Mouse (Mus musculus): Measurements from ENCODE around the gene Adar.

DNA sequence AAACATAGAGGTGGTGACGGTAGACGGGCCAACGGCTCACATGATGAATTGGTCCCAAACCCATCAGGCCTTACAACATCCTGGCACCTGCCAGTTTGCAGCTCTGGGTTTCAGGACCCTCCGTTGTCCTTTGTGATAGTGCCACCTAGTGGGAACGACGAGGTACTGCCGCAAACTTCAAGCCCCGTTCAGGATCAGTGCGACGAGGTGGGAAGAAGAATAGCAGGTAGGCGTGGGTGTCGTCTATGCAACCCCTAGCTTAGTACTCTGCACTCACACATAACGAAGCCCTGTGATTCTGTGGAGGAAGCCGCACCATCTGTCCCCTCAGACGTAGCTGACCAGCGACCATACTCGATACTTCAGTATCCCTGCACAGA lies 57.8 kb downstream of the Adar start:
- TF ChIP-seq CTCF (IDR thresholded peaks at IDR 0.05; ENCODE audit: borderline replicate concordance, insufficient read depth, low read length) (peak; percentile 88), POLR2A (IDR thresholded peaks at IDR 0.05; ENCODE audit: low read depth, low read length) (no peak)

Measured in embryonic fibroblast, embryonic 13.5 days (primary cell).